Mouse (Mus musculus) embryo, embryonic 11.5 days (tissue): ENCODE measurements around the gene Tmem87b.

Experiments used
- DNase-seq: peaks from one replicate; pipeline ENCODE4 v3.0.0-alpha.2; 2012; ENCODE audit warnings: low read depth, low spot score

Tmem87b gene

GRCm38 (mm10) chr2:128887866-128888550 is 70.1 kb downstream of the Tmem87b start:
- DNase-seq: no peak

- DNase-seq: no peak
Observed at GRCm38 (mm10) chr2:128890661-128891335, 72.9 kb downstream of the Tmem87b start.

GRCm38 (mm10) chr2:128892180-128892721 is 74.3 kb downstream of the Tmem87b start:
- peak; percentile 17 for DNase-seq

GRCm38 (mm10) chr2:128902843-128903242 is 84.9 kb downstream of the Tmem87b start:
- no peak for DNase-seq

GRCm38 (mm10) chr2:128903661-128904060 is 85.7 kb downstream of the Tmem87b start:
- DNase-seq: no peak
